Mouse (Mus musculus) kidney, embryonic 15.5 days (tissue): ENCODE measurements around the gene Fars2. TPM values are rescaled to one million over a fixed set of nuclear protein-coding genes. Genes with fewer than 3 reads are reported as not detected.

Source experiments
- ATAC-seq: fragments of 200-750 bp; cut with Nextera tagmentation; replicated peaks from 2 replicates; pipeline ENCODE4 v1.8.0; 2017; ENCODE audit warnings: moderate TSS enrichment; ENCODE audit not compliant: low FRiP score
- H3K27ac ChIP-seq: fragments of 300-500 bp; sonication (generic); 2 replicates; pipeline ENCODE4 v1.5.1; 2015; ENCODE audit warnings: mild to moderate bottlenecking, inconsistent platforms
- H3K27me3 ChIP-seq: fragments of 300-500 bp; sonication (generic); 2 replicates; pipeline ENCODE4 v1.6.1; 2015; ENCODE audit warnings: inconsistent platforms
- H3K36me3 ChIP-seq: fragments of 300-500 bp; sonication (generic); 2 replicates; pipeline ENCODE4 v1.6.1; 2015; ENCODE audit warnings: inconsistent platforms
- H3K4me1 ChIP-seq: fragments of 300-500 bp; sonication (generic); 2 replicates; pipeline ENCODE4 v1.6.1; 2015; ENCODE audit warnings: inconsistent platforms
- H3K4me2 ChIP-seq: fragments of 300-500 bp; sonication (generic); 2 replicates; pipeline ENCODE4 v1.6.1; 2015; ENCODE audit warnings: moderate library complexity, mild to moderate bottlenecking, inconsistent platforms
- H3K4me3 ChIP-seq: fragments of 300-500 bp; sonication (generic); replicated peaks from 2 replicates; pipeline ENCODE4 v1.5.1; 2015; ENCODE audit warnings: mild to moderate bottlenecking, inconsistent platforms
- H3K9ac ChIP-seq: fragments of 300-500 bp; sonication (generic); 2 replicates; pipeline ENCODE4 v1.6.1; 2015; ENCODE audit warnings: mild to moderate bottlenecking, inconsistent platforms
- H3K9me3 ChIP-seq: fragments of 300-500 bp; sonication (generic); replicated peaks from 2 replicates; pipeline ENCODE4 v1.6.1; 2016; ENCODE audit warnings: inconsistent platforms
- WGBS: fragments of 180-500 bp; shearing (Covaris S2); methylation state at CpG from one replicate; pipeline ENCODE4 v1.1.7; 2015; ENCODE audit warnings: mixed read lengths; 5-methylcytosine and 5-hydroxymethylcytosine counted together
- polyA plus RNA-seq: library from polyadenylated mRNA; unstranded; fragments of >200 nt; fragmentation: Nextera tagmentation; extraction: Ambion mirVana; gene quantifications from 2 replicates; pipeline ENCODE4 v1.2.1, GENCODE M21; 2015

Gene Fars2
- polyA plus RNA-seq, 1 experiment from 2014 or later = 35.8 TPM

DNA sequence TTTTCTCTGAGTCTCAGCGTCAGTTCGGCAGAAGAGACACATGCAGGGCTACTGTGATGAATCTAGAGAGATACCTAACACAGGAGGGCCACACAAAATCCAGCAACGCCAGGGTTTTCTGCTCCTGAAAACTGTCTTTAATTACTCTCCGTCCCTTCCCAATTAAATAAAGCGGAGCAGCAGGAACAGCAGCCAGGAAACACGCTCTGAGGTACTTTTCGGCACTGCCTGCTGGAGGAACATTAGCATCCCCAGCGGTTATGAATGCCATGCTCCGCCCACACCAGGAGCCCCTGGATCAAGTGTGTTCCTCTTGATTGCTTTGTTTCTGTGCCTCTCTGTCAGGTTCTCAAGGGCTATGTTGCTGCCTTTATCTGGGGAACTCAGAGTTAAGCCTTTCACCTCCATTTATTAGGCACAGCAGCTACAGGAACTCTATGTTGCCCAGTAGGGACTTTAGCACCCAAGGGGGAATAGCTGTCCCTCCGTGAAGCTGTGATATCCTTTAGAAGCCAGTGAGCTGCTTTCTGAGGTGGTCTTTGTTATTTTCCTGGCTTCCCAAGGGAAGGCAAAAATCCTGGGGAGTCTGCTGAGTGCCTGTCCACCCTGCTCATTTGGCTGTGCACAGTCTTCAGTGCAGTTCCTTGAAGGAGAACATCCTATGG is 465.3 kb downstream of the Fars2 start:
- Histone ChIP-seq H3K4me1 (peaks cover 29% of the 10 kb centered on the region), H3K9me3 (no peaks in the 10 kb centered on the region), H3K27ac (no peak overlapping the region), H3K4me2 (peak overlapping the region; percentile 35), H3K27me3 (peaks cover 14% of the 10 kb centered on the region), H3K4me3 (no peak overlapping the region), H3K9ac (no peak overlapping the region), H3K36me3 (no peaks in the 10 kb centered on the region)
- ATAC-seq = no peak
- WGBS = 11% methylated on average over 10 of the region's 10 CpGs

DNA sequence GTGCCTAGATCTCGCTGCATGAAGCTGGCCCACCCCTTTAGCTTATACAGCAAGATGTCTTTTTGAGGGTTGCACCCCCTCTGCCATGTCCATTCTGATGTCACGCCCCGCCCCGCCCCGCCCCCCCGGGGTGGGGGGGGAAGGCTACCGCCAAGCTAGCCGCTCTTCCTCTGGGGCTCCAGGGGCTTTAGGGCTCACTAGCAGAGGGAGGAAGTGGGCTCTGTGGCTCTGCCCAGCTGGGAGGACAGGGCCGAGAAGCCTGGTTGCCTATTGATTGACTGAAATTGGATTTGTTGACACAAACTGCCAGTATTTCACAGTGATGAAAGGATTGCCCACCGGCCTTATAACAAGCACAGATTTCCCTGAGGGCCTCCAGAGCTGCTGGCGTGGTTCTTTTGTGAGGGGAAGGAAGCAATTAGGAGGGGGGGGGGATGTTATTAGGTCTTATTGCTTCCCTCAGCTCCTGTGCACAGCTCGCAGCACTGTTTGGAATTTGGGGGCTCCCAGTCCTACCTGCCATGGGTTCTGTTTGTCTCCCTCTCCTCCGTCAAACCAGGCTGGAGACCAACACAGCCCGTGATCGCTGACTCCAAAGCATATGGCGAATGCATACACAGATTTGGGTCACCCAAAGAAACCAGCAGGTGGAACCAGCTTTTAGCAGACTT is 466.4 kb downstream of the Fars2 start:
- Histone ChIP-seq H3K27me3 (peaks cover 14% of the 10 kb centered on the region), H3K4me1 (peaks cover 21% of the 10 kb centered on the region), H3K36me3 (no peaks in the 10 kb centered on the region), H3K27ac (no peak overlapping the region), H3K9me3 (no peaks in the 10 kb centered on the region), H3K4me3 (no peak overlapping the region), H3K4me2 (0 out of 2 replicates have a peak overlapping the region, but pooled peaks have one; percentile 17), H3K9ac (no peak overlapping the region)
- ATAC-seq = no peak
- 22% methylated on average over 16 of the region's 16 CpGs for WGBS

DNA sequence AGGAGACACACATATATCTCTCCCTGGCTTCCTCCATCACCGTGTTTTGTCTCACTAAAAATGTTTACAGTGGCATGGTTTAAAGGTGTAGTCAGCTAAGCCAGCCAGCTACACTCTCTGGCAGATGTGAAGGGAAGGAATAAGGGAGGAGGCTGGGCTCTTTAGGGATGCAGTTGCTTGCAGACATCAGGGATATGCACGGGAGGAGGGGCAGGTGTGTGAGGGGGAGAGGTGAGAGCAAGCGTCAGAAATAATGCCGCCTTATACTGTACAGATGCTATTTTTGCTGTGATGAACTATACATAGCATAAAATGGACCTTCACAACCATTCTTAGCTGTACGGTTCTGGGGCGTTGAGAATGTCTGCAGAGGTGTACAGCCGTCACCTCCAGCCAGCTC is 467.0 kb downstream of the Fars2 start:
- no peak for ATAC-seq
- peaks cover 14% of the 10 kb centered on the region for H3K27me3 ChIP-seq
- no peak overlapping the region for H3K9ac ChIP-seq
- H3K9me3 ChIP-seq = no peaks in the 10 kb centered on the region
- H3K4me1 ChIP-seq = peaks cover 15% of the 10 kb centered on the region
- no peak overlapping the region for H3K4me2 ChIP-seq
- no peak overlapping the region for H3K4me3 ChIP-seq
- 60% methylated on average over 7 of the region's 7 CpGs for WGBS
- H3K36me3 ChIP-seq = no peaks in the 10 kb centered on the region
- H3K27ac ChIP-seq = no peak overlapping the region

DNA sequence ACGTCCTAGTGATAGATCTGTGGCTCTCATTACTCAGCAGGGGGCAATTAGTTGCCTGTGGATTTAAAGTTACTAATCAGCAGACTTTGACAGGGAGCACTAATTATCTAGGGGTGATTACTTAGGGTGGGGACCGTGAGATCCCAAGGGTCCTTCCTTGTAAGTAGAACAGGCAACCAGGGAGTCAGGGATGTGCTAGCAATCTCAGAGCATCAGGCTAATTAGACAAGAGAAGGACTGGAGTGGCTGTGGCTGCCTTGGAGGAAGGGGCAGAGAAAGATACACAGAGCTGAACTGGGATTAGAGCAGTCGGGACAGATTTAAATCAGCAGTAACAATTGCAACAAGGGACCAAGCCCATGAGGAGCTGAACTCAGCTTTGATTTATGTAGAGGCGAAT is 471.9 kb downstream of the Fars2 start:
- Histone ChIP-seq H3K4me2 (no peak overlapping the region), H3K4me3 (no peak overlapping the region), H3K4me1 (no peaks in the 10 kb centered on the region), H3K36me3 (no peaks in the 10 kb centered on the region), H3K27me3 (no peaks in the 10 kb centered on the region), H3K9ac (no peak overlapping the region), H3K27ac (no peak overlapping the region), H3K9me3 (no peaks in the 10 kb centered on the region)
- no peak for ATAC-seq
- WGBS = 45% methylated on average over 4 of the region's 4 CpGs

DNA sequence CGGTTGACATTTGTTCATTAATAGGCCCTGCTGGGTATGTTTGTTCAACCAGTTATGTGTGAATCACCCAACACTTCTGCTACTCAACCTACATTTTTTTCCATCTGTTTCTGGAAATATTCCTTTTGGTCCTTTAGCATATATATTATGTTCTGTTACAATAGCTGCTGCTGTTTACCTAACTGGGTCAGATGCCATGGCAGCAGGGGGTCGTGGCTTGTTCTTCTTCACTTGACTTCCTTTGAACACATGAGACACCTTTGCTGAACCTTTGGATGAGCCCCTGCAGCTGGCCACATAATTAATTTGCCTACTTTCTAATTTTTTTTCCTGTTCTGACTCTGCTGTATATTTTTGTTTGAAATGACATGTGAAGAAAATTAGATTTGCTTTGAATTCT is 475.1 kb downstream of the Fars2 start:
- Histone ChIP-seq H3K4me2 (no peak overlapping the region), H3K9me3 (no peaks in the 10 kb centered on the region), H3K27ac (no peak overlapping the region), H3K9ac (no peak overlapping the region), H3K36me3 (no peaks in the 10 kb centered on the region), H3K4me3 (no peak overlapping the region), H3K4me1 (no peaks in the 10 kb centered on the region), H3K27me3 (no peaks in the 10 kb centered on the region)
- no peak for ATAC-seq
- WGBS = 49% methylated on average over 2 of the region's 2 CpGs

DNA sequence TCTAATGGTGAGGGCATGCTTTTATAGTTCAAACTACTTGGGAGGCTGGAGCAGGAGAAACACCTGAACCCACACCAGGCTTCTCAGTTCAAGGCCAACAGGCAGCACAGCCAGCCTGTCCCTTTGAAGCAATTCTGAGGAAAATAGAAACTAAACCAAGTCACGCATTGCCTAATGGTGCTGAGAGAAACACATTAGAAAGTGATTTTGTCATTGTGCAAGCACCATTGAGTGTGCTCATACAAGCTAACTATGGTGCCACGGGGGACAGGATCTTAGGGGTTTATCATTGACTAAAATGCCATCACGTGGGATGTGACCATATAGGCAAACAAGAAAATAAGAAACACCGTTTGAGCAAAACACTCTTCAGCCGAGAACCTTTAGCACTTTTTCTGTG is 489.5 kb downstream of the Fars2 start:
- Histone ChIP-seq H3K36me3 (no peaks in the 10 kb centered on the region), H3K9ac (no peak overlapping the region), H3K9me3 (no peaks in the 10 kb centered on the region), H3K4me3 (no peak overlapping the region), H3K4me2 (no peak overlapping the region), H3K27me3 (no peaks in the 10 kb centered on the region), H3K27ac (no peak overlapping the region), H3K4me1 (no peaks in the 10 kb centered on the region)
- WGBS = 77% methylated on average over 5 of the region's 5 CpGs
- ATAC-seq = no peak

DNA sequence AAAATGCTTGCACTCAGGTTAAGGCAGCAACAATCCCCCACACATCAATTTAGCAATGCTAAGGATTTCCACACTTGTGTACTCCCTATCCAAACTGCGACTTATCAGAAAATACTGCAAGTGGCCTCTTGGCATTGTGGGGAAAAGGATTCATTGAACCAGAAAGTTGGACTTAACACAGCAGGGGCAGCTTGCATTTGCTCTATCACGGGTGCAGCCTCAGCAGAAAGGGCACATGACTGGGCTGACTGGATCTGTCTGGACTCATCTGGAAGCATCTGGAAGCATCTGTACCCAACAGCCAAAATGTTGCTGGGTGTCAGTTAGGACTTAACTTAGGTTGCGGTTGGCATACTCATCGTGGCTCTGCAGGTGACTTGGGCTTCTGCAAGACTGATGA is 490.7 kb downstream of the Fars2 start:
- Histone ChIP-seq H3K4me2 (no peak overlapping the region), H3K27ac (no peak overlapping the region), H3K27me3 (no peaks in the 10 kb centered on the region), H3K4me1 (no peaks in the 10 kb centered on the region), H3K36me3 (no peaks in the 10 kb centered on the region), H3K9me3 (no peaks in the 10 kb centered on the region), H3K9ac (no peak overlapping the region), H3K4me3 (no peak overlapping the region)
- 86% methylated on average over 4 of the region's 4 CpGs for WGBS
- ATAC-seq = no peak

DNA sequence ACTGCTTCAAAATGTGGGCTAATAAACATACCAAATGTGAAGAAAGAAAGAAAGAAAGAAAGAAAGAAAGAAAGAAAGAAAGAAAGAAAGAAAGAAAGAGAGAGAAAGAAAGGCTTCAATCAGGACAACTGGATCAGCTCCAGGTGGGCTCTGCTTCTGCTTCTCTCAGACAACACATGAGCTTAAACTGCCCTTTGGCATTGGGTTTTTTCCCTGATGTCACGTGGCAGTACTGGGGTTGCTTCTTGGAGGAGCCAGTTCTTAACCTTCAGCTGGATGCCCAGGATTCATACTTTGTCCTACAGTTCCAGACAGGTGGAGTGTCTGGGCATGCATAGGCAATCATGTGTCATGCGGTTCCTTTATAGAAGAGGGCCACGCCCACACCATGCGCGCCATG is 493.2 kb downstream of the Fars2 start:
- H3K36me3 ChIP-seq = no peaks in the 10 kb centered on the region
- WGBS = 96% methylated on average over 5 of the region's 5 CpGs
- no peaks in the 10 kb centered on the region for H3K4me1 ChIP-seq
- no peak for ATAC-seq
- H3K4me3 ChIP-seq = no peak overlapping the region
- no peak overlapping the region for H3K4me2 ChIP-seq
- H3K27ac ChIP-seq = no peak overlapping the region
- H3K9me3 ChIP-seq = no peaks in the 10 kb centered on the region
- no peaks in the 10 kb centered on the region for H3K27me3 ChIP-seq
- H3K9ac ChIP-seq = no peak overlapping the region

DNA sequence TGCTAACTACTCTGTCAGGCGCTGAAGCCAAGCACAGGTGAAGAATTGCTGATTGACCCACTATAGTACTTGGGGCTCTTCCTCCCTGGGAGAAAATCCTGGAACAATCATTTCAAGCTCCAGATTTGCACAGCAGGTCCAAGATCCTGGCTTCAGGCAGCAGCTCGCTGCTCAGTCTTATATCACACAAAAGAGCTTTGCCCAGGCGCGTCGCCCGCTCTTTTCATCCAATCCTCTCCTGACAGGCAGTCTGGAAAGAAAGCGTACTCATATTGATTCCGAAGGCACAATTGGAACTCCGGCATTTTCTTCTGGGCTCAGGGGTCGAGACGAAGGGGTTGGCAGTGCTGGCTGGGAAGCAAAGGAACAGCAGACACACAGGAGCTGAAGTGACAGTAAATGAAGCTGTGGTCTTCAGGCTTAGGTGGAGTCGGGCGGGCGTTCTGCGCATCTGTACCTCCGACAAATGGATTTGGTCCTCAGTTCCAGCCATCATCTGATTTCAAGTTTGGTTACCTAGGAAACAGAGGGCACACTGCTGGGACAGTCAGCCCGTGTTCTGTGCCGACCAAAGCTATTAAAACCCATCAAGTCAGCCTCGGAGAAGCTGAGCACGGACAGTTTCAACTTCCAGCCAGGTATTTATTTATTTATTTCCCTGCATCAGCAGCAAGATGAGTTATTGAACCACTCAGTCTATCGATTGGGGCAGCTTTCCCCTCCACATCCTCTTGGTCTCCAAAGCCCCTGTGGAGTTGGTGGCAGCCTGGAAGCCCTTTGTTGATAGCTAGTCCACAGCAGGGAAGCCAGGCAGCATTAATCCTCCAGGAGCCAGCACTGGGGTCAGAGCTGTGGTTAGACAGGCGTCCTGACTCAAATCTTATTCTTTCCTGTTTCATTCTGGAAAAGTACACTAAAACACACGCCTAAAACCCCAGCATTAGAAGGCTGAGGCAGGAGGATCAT is 495.9 kb downstream of the Fars2 start:
- no peak overlapping the region for H3K4me3 ChIP-seq
- H3K4me2 ChIP-seq = no peak overlapping the region
- WGBS = 66% methylated on average over 23 of the region's 23 CpGs
- no peaks in the 10 kb centered on the region for H3K36me3 ChIP-seq
- H3K27ac ChIP-seq = no peak overlapping the region
- no peak overlapping the region for H3K9ac ChIP-seq
- H3K4me1 ChIP-seq = no peaks in the 10 kb centered on the region
- H3K9me3 ChIP-seq = no peaks in the 10 kb centered on the region
- no peak for ATAC-seq
- H3K27me3 ChIP-seq = no peaks in the 10 kb centered on the region

DNA sequence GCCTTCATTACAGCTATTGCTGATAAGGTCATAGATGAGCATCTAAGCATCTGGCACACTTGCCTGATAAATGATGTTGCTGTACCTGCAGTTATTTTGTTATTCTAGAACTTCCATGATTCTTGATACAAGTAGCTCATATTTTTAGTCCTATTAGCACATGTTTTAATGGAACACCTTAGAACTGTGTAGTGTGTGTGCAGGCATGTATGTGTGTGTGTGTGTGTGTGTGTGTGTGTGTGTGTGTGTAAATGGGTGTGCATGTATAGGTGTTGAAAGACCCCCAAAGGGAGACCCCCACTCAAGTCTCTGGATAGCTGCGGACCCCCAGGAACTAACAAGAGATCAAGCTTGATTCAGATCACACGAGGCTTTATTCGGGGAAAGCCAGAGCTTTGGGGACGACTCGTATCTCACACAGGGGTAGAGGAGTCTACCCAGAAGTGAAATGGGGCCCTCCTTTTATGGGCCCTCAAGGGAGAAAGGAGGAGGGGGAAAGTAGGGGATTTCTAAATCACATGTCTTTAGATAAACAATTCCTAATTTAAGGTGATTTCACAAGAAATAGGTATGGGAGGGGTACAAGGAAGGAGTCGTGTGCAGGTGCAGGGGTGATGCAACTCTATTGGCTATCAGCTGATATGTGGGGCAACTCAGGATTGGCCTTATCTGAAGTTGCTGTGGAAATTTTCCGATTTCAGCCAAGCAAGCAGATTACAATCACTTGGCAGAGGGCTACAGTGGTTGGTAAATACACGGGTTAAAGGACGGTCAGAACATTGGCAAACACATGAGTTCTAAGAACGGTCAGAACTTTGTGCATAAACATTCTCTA is 503.5 kb downstream of the Fars2 start:
- H3K4me1 ChIP-seq = no peaks in the 10 kb centered on the region
- no peak overlapping the region for H3K4me3 ChIP-seq
- no peak overlapping the region for H3K9ac ChIP-seq
- H3K36me3 ChIP-seq = no peaks in the 10 kb centered on the region
- 90% methylated on average over 10 of the region's 10 CpGs for WGBS
- no peak overlapping the region for H3K4me2 ChIP-seq
- H3K27ac ChIP-seq = no peak overlapping the region
- H3K9me3 ChIP-seq = no peaks in the 10 kb centered on the region
- H3K27me3 ChIP-seq = no peaks in the 10 kb centered on the region
- no peak for ATAC-seq

DNA sequence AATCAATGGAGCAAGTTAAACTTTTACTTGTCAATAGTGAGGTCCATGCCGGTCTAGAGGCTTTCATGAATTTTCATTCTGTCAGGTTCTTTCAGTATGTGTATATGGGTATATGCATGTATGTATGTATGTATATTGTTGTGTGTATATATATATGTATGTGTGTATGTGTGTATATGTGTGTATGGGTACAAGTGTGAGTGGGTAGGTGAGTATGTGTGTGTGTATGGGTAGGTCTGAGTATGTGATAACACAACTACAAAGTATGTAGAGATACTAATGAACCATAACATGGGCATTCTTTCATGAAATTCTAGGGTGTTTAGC is 504.1 kb downstream of the Fars2 start:
- no peak overlapping the region for H3K27ac ChIP-seq
- ATAC-seq = no peak
- H3K36me3 ChIP-seq = no peaks in the 10 kb centered on the region
- H3K4me3 ChIP-seq = no peak overlapping the region
- H3K9me3 ChIP-seq = no peaks in the 10 kb centered on the region; the same call in 1 of the 2 replicates
- WGBS = 91% methylated on average over 1 of the region's 1 CpGs
- no peaks in the 10 kb centered on the region for H3K4me1 ChIP-seq
- H3K4me2 ChIP-seq = no peak overlapping the region
- no peak overlapping the region for H3K9ac ChIP-seq
- H3K27me3 ChIP-seq = no peaks in the 10 kb centered on the region
